Mouse (Mus musculus): ENCODE results near the gene Fbxo42.

Fbxo42 gene

DNA sequence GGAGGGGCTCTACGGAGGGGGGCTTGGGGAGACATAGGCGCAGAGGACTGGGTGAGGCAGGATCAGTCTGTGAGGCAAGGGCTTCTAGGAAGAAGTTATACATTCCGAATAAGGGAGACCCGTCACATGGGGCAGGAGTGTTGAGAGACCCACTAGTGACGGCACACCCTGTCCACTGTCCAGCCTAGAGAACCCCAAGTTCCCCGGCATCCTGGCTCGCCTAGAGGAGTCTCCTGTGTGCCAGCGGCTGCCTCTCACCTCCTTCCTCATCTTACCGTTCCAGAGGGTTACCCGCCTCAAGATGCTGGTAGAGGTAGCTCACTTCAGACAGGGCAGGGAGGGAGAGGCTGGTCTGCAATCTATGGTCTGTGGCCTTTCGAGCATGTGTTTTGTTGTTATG lies 101.7 kb downstream of the Fbxo42 start:
- DNase-seq (ENCODE audit: low spot score in 2 of 2), result no peak

DNA sequence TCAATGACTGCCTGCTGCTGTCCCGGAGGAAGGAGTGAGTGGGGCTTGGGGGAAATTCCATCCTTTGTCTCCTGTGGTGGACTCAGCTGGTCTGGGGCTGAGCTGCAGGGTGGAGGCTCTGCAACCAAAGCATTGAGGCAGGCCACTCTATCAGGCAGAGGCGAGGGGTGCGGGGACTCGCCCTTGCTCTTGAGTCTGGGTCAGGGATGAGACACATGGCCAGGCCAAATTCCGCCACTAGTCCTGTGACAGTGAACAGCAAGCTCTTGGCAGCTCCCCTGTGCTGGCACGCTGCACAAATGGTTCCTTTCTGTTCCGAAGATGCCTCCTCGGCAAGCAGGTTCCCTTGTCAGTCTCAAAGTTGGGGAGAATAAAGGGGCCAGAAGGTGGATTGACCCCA lies 103.4 kb downstream of the Fbxo42 start:
- DNase-seq (ENCODE audit: low spot score in 2 of 2), result no peak

DNA sequence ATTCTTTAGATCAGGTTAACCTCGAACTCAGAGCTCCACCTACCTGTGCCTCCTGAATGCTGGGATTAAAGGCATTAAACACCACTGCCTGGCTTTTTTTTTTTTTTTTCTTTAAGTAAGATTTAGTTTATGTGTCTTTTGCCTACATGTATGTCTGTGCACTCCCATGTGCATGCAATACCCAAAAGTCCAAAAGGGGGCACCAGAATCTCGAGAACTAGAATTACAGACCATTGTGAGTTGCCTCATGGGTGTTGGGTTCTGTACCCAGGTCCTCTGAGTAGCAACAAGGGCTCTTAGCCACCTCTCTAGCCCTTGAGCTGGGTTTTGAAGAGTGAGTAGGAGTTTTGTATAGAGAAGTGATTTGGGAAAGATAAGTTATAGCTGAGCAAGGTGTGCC lies 104.9 kb downstream of the Fbxo42 start:
- DNase-seq (ENCODE audit: low spot score in 2 of 2), result no peak
